Mouse (Mus musculus): ENCODE data around the gene Inpp5k.

GRCm38 (mm10) chr11:75688132-75688531 is 57.3 kb downstream of the Inpp5k start:
- TF ChIP-seq CTCF (IDR thresholded peaks at IDR 0.05; ENCODE audit: extremely low read depth, insufficient read depth, low read length) (no peak), POLR2A (IDR thresholded peaks at IDR 0.05; ENCODE audit: extremely low read depth, insufficient read depth, low read length) (no peak)

Measured in cortical plate, adult 2 months (tissue).